10 mouse cellular contexts compared by ENCODE assay signal in the genomic region with DNA sequence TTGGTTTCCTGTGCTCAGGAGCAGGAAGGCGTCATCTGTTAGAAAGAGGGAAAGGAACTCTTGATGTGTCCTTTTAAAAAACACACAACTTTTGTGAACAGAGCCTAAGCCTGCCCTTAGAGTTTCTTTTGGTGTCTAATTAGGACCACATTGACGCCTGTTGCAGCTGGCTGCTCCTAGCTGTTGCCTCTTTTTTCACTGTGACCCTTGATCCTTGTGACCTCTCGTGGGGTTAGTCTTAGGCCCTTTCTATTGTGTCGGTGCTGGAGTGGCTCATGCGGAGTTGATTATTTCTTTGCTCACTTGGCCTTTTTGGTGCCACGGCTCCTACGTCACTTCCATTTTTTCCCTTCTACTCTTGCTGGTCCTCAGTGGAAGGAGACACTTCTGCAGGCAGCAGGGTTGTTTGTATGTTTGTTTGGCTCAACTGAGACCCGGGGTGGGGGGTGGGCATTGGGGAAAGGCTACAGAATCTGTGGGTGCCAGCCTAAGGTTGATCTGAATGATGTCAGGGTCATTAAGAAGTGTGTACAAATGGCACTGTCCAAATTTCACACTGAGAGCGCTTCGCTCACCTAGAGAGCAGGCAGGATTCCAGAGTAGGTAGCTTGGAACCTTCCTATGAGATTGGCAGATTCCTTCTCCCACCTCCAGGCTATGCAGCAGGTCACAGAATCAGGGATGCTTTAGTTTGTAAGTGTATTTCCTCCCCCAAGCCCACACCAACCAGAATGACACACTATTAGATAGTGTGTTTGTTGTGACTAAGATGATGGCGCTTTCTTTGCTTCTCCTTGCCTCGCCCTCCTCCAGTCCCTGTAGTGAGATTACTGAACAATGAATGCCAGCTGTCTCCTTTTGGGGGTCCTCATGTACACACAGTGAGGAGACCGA. TPM values are rescaled to one million over a fixed set of nuclear protein-coding genes. Genes with fewer than 3 reads are reported as not detected.
DNase-seq lines count a peak whose midpoint lies in the region.
"Had no signal": no experiment of that assay in that cellular context is flagged by ENCODE, and none has a peak within 500 bp of the region (broad histone marks: within the 10 kb centered on the region; RNA-seq: fewer than 3 reads in every experiment).

No protein-coding gene starts in this region.

- DNase-seq in heart, adult 11 months = peak; percentile 64
- DNase-seq in heart, postnatal 4 days = no peak
- peak; percentile 5 for DNase-seq in ZHBTc4 (ENCODE audit: low read depth, low spot score)
- DNase-seq in embryo, embryonic 10 days (ENCODE audit: low spot score) = peak; percentile 94
- DNase-seq in hindlimb bud, embryonic 11.5 days (ENCODE audit: extremely low spot score, low read depth, low spot score) = peak; percentile 83
- DNase-seq in layer of hippocampus, adult 9-10 months (ENCODE audit: low spot score) = no peak
- no peak for DNase-seq in adrenal gland, adult (ENCODE audit: inconsistent age in 2 of 2, low spot score in 1 of 2)
- DNase-seq: kidney, adult 18-20 months; right cerebral cortex, postnatal 25 days; thymus, postnatal 14 days had no signal

RNA-seq across cellular contexts. Expression of gene Cdon, which starts 22.9 kb away (rescaled TPM):
- 10 to 100 TPM; 30.0 to 33.3 TPM for total RNA-seq in heart, postnatal 4 days (2021)

Comparison
In these comparisons a context has a peak if more than half of its experiments do, and no peak if none do; other contexts are left out.
1. DNase-seq: peak in heart, adult 11 months (single experiment), ZHBTc4 (single experiment), embryo, embryonic 10 days (single experiment) and hindlimb bud, embryonic 11.5 days (single experiment); none in heart, postnatal 4 days (single experiment), layer of hippocampus, adult 9-10 months (single experiment) and adrenal gland, adult (0 of 2).